Mouse (Mus musculus) liver, postnatal 0 days (tissue): ENCODE results near the gene Stt3b. TPM values are rescaled to one million over a fixed set of nuclear protein-coding genes. Genes with fewer than 3 reads are reported as not detected.

Experiments
- ATAC-seq: fragments of 200-750 bp; cut with Nextera tagmentation; 2 replicates; pipeline ENCODE4 v1.8.0; 2017; ENCODE audit warnings: mild to moderate bottlenecking, moderate library complexity
- DNase-seq: peaks from one replicate; pipeline ENCODE4 v3.0.0-alpha.2; 2016
- H3K27ac ChIP-seq: fragments of 300-500 bp; sonication (generic); 2 replicates; pipeline ENCODE4 v1.5.1; 2014; ENCODE audit warnings: antibody characterized with exemption, moderate library complexity, mild to moderate bottlenecking, low read depth
- H3K27me3 ChIP-seq: fragments of 300-500 bp; sonication (generic); 2 replicates; pipeline ENCODE4 v1.6.1; 2014; ENCODE audit warnings: low read length, control low read depth, mixed read lengths; ENCODE audit not compliant: insufficient read depth
- H3K36me3 ChIP-seq: fragments of 300-500 bp; sonication (generic); replicated peaks from 2 replicates; pipeline ENCODE4 v1.6.1; 2014; ENCODE audit warnings: mild to moderate bottlenecking, control low read depth, low read length, moderate library complexity, mixed read lengths; ENCODE audit not compliant: insufficient read depth
- H3K4me1 ChIP-seq: fragments of 300-500 bp; sonication (generic); 2 replicates; pipeline ENCODE4 v1.6.1; 2014; ENCODE audit warnings: antibody characterized with exemption, mild to moderate bottlenecking, control low read depth; ENCODE audit not compliant: insufficient read depth
- H3K4me2 ChIP-seq: fragments of 300-500 bp; sonication (generic); 2 replicates; pipeline ENCODE4 v1.6.1; 2014; ENCODE audit warnings: low read depth, mild to moderate bottlenecking, low read length, moderate library complexity, mixed read lengths
- H3K4me3 ChIP-seq: fragments of 300-500 bp; sonication (generic); 2 replicates; pipeline ENCODE4 v1.5.1; 2014; ENCODE audit warnings: low read depth, low read length
- H3K9ac ChIP-seq: fragments of 300-500 bp; sonication (generic); replicated peaks from 2 replicates; pipeline ENCODE4 v1.6.1; 2014; ENCODE audit warnings: mild to moderate bottlenecking, moderate library complexity
- H3K9me3 ChIP-seq: fragments of 300-500 bp; sonication (generic); 2 replicates; pipeline ENCODE4 v1.6.1; 2016; ENCODE audit warnings: mild to moderate bottlenecking, control low read depth, low read length, mixed read lengths
- CTCF ChIP-seq: sonication (generic); IDR thresholded peaks from 2 replicates; pipeline ENCODE4 v1.5.1; 2016; ENCODE audit warnings: antibody characterized with exemption, low read depth
- EP300 ChIP-seq: IDR thresholded peaks from 2 replicates; pipeline ENCODE4 v1.6.1; 2016; ENCODE audit warnings: antibody characterized with exemption, low read depth, mild to moderate bottlenecking
- WGBS: fragments of 180-500 bp; shearing (Covaris S2); extraction: QIAGEN DNeasy Blood & Tissue Kit; methylation state at CpG from one replicate; pipeline ENCODE4 v1.1.7; 2014; ENCODE audit not compliant: insufficient replicate concordance; 5-methylcytosine and 5-hydroxymethylcytosine counted together
- polyA plus RNA-seq: library from polyadenylated mRNA; unstranded; fragments of >200 nt; fragmentation: Nextera tagmentation; extraction: Ambion mirVana; gene quantifications from 2 replicates; pipeline ENCODE4 v1.2.1, GENCODE M21; 2015

Stt3b gene
- polyA plus RNA-seq, 1 experiment from 2014 or later = 43.8 TPM

DNA sequence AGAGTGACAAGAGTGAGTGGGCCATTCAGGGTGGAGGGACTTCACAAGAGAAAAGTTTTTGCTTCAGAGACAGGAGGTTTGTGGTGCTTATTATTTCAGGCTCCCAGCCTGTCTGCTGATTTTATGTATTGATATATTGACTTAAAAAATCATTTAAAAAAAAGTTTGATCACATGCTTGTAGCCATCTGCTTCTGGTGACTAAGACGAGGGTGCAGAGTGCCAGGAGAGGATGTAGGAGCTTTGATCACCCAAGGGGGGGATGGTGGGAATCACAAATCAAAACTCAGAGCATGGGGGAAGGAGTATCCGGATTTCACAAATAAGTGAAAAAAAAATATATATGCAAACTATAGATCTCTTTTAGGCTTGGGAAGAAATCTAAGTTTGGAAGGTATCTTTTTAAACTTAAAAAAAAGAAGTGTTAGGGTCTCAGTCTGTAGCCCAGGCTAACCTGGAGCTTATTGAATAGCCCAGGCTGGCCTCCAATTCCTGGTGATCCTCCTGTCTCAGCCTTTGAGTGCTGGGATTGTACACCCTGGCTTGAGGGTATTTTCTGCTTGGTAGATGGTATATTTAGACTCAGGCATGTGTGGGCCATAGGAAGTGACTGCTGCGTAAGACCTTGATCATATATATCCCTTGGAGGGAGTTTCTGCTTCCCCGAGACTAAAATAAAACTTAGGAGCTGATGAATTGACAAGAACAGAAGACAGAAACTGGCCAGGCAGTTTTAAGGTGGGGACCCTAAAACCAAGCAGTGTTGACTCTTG is 39.7 kb upstream of the Stt3b start:
- Histone ChIP-seq H3K27me3 (no peaks in the 10 kb centered on the region), H3K4me1 (no peaks in the 10 kb centered on the region; the same call in none of the 2 replicates), H3K4me3 (no peak overlapping the region), H3K27ac (no peak overlapping the region), H3K4me2 (no peak overlapping the region), H3K36me3 (no peaks in the 10 kb centered on the region), H3K9me3 (no peaks in the 10 kb centered on the region), H3K9ac (no peak overlapping the region)
- WGBS = 72% methylated on average over 4 of the region's 4 CpGs
- ATAC-seq (no peak), DNase-seq (no peak)
- TF ChIP-seq CTCF (no peak), EP300 (no peak)

DNA sequence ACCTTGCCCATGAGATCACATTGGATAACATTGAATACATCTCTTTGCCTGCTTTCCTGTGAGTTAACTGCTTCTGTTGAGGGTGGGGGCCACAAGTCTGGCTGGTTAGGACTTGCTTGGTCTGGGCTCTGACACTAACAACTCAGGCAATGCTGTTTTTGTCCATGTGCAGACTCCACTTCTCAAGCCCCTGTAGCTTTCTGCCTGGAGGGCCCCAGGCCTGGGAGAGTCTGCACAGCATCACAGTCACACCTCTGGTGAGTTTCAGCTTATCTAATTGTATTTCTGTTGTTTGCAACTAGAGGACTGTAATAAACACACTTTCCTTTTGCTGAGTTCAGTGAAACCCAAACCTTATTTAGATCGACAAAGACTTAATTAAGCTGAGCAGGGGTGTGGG is 38.9 kb upstream of the Stt3b start:
- H3K4me2 ChIP-seq = no peak overlapping the region
- no peaks in the 10 kb centered on the region for H3K27me3 ChIP-seq
- H3K36me3 ChIP-seq = no peaks in the 10 kb centered on the region
- WGBS = 62% methylated on average over 1 of the region's 1 CpGs
- H3K9me3 ChIP-seq = no peaks in the 10 kb centered on the region
- DNase-seq = no peak
- no peak for ATAC-seq
- H3K27ac ChIP-seq = no peak overlapping the region
- TF ChIP-seq EP300 (no peak), CTCF (no peak)
- no peak overlapping the region for H3K9ac ChIP-seq
- no peaks in the 10 kb centered on the region; the same call in none of the 2 replicates for H3K4me1 ChIP-seq
- no peak overlapping the region for H3K4me3 ChIP-seq

DNA sequence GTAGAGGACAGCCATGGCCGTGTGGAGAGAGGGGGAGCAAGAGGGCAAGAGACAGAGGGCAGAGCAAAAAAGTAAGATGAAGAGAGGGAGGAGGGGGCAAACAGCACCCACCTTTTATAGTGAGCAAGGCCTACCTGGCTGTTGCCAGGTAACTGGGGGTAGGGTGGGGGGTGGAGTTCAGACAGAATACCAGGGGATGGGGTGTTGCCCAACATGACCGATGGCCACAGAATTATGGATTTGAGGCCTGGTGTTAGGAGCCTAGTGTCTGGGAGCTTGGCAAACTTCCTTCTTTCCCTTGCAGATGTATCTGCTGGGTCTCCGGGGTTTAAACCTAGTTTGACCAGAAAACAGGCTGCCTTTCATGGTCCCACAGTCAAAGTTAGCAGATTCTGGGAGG is 34.7 kb upstream of the Stt3b start:
- WGBS = 58% methylated on average over 3 of the region's 3 CpGs
- Histone ChIP-seq H3K27ac (no peak overlapping the region), H3K9ac (no peak overlapping the region), H3K4me3 (no peak overlapping the region), H3K36me3 (no peaks in the 10 kb centered on the region), H3K27me3 (no peaks in the 10 kb centered on the region), H3K4me1 (peaks cover 3% of the 10 kb centered on the region), H3K4me2 (no peak overlapping the region), H3K9me3 (no peaks in the 10 kb centered on the region)
- peak; percentile 81 for ATAC-seq
- peak; percentile 59 for DNase-seq
- TF ChIP-seq CTCF (no peak), EP300 (no peak)

DNA sequence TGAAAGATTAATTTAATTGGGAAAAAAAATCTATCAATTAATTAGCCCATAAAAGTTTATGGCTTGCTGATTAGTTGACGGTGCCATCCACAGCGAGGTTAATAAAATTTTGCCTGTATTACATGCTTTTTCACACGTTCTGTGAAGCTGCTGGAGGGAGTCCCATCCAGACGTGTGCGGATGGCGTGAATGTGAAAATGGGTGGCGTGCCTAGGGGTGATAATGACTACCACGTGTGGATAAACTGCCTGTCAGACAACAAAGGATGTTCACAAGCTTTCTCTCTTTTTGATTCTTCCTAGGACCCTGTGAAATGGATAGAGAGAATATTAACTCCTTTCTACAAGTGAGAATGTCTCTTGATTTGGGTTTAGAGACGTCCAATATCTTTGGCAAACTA is 31.4 kb upstream of the Stt3b start:
- Histone ChIP-seq H3K4me1 (peaks cover 3% of the 10 kb centered on the region), H3K27ac (no peak overlapping the region), H3K27me3 (no peaks in the 10 kb centered on the region), H3K4me2 (no peak overlapping the region), H3K9me3 (no peaks in the 10 kb centered on the region), H3K4me3 (no peak overlapping the region), H3K9ac (no peak overlapping the region), H3K36me3 (no peaks in the 10 kb centered on the region)
- 72% methylated on average over 9 of the region's 9 CpGs for WGBS
- ATAC-seq = no peak
- DNase-seq = no peak
- TF ChIP-seq CTCF = no peak
- TF ChIP-seq EP300 = no peak

DNA sequence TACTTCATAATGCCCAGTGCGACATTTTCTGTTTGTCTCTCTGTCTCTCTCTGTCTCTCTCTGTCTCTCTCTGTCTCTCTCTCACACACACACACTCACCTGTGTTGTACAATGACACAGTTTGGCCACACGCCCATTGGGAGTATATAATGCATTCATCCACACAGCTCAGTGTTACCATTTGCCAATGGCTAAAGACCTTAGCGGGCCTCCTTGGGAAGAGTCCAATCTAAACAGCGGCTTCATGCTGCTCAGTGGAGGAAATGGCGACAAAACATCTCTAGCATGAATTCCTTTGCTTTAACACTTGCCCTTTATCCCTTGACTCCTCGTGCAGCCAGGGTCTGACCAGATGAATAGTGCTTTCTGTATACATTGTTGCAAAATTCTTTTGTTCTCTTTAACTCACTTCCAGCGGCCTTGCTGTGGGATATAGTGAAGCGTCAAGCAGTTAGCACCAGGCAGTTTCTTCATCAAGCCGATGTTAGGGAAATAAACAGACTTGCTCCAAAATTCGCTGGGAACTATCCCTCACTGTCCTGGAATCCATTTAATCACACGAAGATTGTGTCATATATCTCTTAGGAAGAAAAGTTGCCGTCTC is 30.1 kb upstream of the Stt3b start:
- TF ChIP-seq EP300 (no peak), CTCF (no peak)
- Histone ChIP-seq H3K27me3 (no peaks in the 10 kb centered on the region), H3K4me3 (no peak overlapping the region), H3K4me1 (peaks cover 6% of the 10 kb centered on the region), H3K4me2 (no peak overlapping the region), H3K27ac (no peak overlapping the region), H3K9me3 (no peaks in the 10 kb centered on the region), H3K9ac (no peak overlapping the region), H3K36me3 (no peaks in the 10 kb centered on the region)
- WGBS = 64% methylated on average over 12 of the region's 12 CpGs
- no peak for ATAC-seq
- no peak for DNase-seq

DNA sequence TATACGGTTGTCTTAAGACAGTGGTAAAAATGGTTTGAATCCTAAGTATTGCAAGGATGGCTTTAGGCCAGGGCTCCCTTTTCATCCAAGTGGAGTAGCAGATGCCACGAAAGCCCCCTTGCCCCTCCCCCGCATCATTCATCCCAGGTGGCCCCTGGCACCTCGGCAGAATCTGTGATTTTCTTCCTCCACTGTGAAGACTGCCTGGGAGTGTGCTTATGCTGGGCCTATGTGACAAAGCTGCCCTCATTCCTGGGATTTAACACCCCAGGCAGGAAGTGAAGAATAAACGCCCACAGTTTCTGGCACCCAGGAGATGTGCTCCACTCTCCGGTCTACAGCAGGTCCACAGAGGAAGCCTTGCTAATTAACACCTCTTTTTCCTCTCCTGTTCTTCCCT is 28.6 kb upstream of the Stt3b start:
- H3K4me3 ChIP-seq = no peak overlapping the region
- H3K9me3 ChIP-seq = no peaks in the 10 kb centered on the region
- WGBS = 49% methylated on average over 6 of the region's 6 CpGs
- no peak overlapping the region for H3K27ac ChIP-seq
- H3K9ac ChIP-seq = no peak overlapping the region
- H3K27me3 ChIP-seq = no peaks in the 10 kb centered on the region
- no peak for ATAC-seq
- TF ChIP-seq EP300 (no peak), CTCF (no peak)
- H3K36me3 ChIP-seq = no peaks in the 10 kb centered on the region
- H3K4me1 ChIP-seq = peaks cover 6% of the 10 kb centered on the region; the same call in 1 of the 2 replicates
- no peak overlapping the region for H3K4me2 ChIP-seq
- DNase-seq = no peak
